Mouse (Mus musculus): ENCODE measurements at regions not wholly inside any gene's neighbourhood (a gene's known extent, or its start where the extent isn't known, plus 50 kb on each side); places are given as distances from the start of the nearest gene placed in this dataset.

GRCm38 (mm10) chr8:128242465-128243251, 115.7 kb upstream of the Nrp1 start:
- DNase-seq, result no peak

GRCm38 (mm10) chr8:128251723-128252122, 106.7 kb upstream of the Nrp1 start:
- DNase-seq, result no peak

GRCm38 (mm10) chr8:128260836-128261235, 97.6 kb upstream of the Nrp1 start:
- DNase-seq, result no peak

DNA sequence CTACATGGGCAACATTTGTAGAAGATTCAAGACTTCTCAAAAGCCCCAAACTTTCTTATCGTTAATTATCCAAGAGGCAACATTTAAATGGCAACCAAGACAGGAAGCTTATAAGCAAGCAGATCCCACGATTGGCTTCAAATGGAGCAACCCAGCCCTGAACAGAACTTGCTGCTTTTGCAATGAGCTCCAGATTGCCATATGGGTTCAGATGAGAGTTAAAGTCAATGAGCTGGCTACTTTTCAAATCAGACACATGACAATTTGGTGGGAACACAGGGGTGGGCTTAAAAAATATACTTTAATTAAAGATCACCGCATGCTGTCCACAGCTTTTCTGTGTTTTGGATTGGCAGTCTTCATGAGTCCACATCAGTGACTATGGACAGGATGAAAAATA, 97.0 kb upstream of the Nrp1 start:
- no peak for DNase-seq

DNA sequence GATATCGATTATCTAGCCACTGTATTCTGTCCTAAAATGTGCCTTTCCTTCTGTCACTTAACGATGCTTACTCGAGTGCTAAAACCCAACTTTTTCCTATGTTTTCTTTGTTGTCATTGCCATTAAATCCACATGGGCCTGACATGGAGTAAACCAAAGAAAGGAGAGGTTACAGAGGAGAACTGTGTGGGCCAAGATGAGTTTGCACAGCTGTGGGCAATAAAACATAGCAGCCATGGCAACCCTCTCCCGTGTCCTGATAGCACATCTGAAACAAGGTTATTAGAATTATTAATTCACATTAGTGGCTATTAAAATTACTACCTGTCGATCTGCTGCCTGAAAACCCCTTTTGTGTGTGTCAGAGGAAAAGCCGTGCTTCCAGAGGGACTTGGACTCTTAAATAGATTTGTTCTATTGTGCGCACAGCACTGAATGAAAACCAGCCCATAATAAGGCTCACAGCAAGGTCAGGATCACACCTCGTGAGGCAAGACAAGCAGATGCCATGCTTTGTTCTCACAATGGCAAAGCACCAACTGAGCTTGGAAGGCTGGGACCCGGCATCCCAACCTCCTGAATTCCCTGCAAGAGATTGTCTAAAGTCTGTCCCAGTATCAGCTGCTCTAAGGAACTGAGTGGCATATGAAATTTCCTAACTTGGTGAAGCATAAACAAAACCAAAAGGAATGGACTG, 95.0 kb upstream of the Nrp1 start:
- peak; percentile 58 for DNase-seq

DNA sequence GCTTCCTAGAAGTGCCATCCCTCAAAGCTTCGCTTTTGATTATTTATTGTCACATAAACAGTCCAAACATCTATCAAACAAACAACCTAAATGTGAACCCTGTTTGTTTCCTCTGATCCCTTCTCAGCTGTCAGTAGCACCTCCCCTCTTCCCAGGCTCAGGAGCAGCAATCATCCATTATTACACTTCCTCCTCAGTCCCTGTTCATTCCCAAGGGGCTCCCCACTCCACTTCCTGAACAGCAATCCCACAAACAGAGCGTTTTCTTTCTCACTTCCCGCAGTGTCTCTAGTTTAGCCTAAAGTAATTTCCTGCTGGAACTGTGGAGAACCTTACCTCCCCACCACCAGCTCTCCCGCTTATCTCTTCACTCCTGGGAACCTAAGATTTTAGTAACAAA, 91.1 kb upstream of the Nrp1 start:
- peak; percentile 25 for DNase-seq

GRCm38 (mm10) chr8:128268010-128268409, 90.4 kb upstream of the Nrp1 start:
- peak; percentile 21 for DNase-seq

DNA sequence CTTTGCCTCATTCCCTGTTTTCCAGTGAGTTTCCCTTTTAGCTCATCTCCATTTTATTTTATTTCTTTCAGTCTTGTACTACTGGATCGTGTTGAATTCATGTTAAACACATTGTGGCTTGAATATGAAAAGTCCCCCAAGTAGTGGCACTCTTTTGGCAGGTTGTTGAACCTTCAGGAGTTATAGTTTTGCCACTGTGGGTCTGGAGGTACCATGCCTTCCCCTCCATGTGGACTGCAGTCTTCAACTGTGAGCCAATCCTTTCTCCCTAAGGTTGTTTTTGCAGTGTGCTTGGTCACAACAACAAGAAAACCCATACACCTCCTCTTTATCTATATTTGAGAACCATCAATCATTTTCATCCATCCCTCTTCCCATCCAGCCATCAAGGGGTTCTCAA, 88.9 kb upstream of the Nrp1 start:
- no peak for DNase-seq

DNA sequence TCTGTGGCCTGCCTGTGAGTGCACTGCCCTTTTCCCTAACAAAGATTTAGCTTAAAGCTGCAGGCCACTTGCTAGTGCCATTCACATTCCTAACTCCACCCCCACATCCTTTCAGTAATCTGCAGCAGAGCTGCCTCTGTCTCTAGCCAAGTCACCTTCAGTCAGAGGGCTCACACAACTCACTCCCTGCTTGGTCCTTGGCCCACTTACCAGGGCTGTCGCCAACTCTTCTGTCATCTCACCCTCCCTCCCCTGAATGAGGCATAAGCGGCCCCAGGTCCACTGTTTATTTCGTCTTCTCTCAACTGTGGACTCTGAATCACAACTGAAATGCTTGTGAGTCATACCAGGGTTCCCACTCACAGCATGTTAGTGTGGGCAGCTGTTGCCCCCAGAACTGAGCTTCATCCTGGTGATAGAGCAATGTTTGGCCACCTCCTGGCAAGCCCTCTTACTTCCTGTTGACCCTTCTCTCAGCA, 85.5 kb upstream of the Nrp1 start:
- DNase-seq, result peak; percentile 39

DNA sequence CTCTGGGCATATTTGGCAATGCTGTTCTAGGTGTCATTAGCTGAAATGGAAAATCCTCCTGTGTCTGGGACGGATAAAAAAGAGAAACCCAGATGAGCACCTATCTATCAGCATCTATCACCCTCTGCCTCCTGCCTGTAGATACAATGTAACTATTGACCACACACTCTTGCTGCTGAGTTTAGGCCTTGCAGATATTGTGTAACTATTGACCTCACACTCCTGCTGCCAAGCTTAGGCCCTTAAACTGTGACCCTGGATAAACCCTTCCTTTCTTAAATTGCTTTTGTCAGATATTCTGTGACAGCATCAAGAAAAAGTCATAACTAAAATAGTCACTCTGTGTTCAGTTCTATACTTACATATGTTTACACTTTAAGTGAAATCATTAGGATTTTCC, 81.9 kb upstream of the Nrp1 start:
- DNase-seq, result no peak

GRCm38 (mm10) chr8:128282802-128283201, 75.6 kb upstream of the Nrp1 start:
- DNase-seq, result no peak

GRCm38 (mm10) chr8:128283365-128283764, 75.0 kb upstream of the Nrp1 start:
- DNase-seq, result no peak

GRCm38 (mm10) chr8:128284816-128285215, 73.6 kb upstream of the Nrp1 start:
- DNase-seq, result no peak

DNA sequence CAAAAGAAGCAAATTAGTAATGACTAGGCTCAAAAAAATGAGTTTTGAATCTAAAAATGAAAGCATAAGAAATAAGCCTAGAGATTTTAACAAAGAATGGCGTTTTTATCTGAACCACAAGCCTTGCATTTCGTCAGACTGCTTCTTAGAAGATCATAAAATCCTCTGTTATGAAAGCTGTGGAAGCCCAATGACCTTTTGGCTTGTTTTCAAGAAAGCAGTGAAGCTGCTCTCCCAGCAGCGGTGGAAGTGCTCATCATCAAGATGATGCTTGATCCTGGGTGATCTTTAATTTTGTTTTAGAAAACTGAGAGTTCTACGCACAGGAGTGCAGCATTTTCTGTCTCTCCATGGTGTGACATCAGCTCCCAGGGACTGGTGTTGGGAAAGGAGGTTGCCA, 68.3 kb upstream of the Nrp1 start:
- no peak for DNase-seq

DNA sequence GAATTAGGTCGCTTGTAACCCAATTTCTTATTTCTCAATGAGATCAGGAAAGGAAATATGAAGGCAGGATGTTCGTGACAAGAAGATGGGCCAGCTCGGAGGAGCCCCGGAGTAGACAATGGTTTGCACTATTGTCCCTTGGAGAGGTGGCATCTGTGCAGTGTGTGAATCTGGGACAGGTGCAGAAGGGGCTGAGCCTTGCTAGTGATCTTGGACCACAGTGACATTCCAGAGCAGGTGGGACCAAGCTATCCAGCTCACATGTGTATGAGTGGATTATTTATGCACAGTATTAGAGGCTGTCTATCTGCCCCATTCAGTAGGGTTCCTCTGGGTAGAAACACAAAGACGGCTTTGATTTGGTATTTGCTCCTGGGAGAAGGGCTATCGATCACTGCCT, 66.0 kb upstream of the Nrp1 start:
- DNase-seq, result no peak

GRCm38 (mm10) chr8:128296728-128297380, 61.5 kb upstream of the Nrp1 start:
- DNase-seq, result no peak

DNA sequence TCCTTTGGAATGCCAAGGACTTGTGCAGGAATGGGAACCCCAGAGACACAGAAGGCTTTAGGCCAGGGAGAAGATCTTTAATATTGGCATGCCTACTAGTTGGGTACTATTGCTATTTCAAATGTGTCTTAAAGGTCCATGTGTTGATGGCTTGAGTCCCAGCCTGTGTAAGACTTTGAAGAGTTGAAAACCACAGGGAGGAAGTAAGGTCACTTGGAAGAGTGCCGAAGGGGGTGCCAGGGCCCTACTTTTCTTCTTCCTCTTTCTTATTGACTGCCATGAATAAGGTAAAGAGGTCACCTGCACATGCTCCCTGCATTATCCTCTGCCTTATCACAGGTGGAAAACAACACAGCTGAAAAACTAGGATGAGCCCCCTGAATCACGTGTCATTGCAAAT, 56.1 kb upstream of the Nrp1 start:
- peak; percentile 33 for DNase-seq

Data from lung, postnatal 36 days (tissue).